Mouse (Mus musculus) erythroblast, embryonic 14.5 days (primary cell): ENCODE data around the gene Dtd1. TPM values are rescaled to one million over a fixed set of nuclear protein-coding genes. Genes with fewer than 3 reads are reported as not detected.

Experiments
- H3K27me3 ChIP-seq: 2 replicates; pipeline ENCODE4 v1.6.1; 2012; ENCODE audit warnings: inconsistent platforms; ENCODE audit not compliant: control insufficient read depth
- H3K36me3 ChIP-seq: 2 replicates; pipeline ENCODE4 v1.6.1; 2012; ENCODE audit warnings: mild to moderate bottlenecking, inconsistent platforms; ENCODE audit not compliant: control insufficient read depth
- H3K4me1 ChIP-seq: 2 replicates; pipeline ENCODE4 v1.6.1; 2012; ENCODE audit warnings: inconsistent platforms; ENCODE audit not compliant: control insufficient read depth
- H3K4me3 ChIP-seq: replicated peaks from 2 replicates; pipeline ENCODE3; 2012; ENCODE audit warnings: moderate library complexity, mild to moderate bottlenecking, inconsistent platforms
- H3K9me3 ChIP-seq: 2 replicates; pipeline ENCODE4 v1.6.1; 2012; ENCODE audit warnings: low read length, inconsistent platforms, mixed read lengths; ENCODE audit not compliant: control insufficient read depth
- GATA1 ChIP-seq: IDR thresholded peaks from 2 replicates; pipeline ENCODE4 v1.6.1; 2012; ENCODE audit warnings: low read length, inconsistent platforms, mixed read lengths
- TAL1 ChIP-seq: IDR thresholded peaks from 3 replicates; pipeline ENCODE4 v1.6.1; 2012; ENCODE audit warnings: low read length, inconsistent platforms, mixed read lengths
- polyA plus RNA-seq: library from polyadenylated mRNA; stranded (reverse); fragments of >175 nt; gene quantifications from 2 replicates; pipeline ENCODE4 v1.2.3, GENCODE M21; 2012

Dtd1 gene
- polyA plus RNA-seq, 1 experiment = 0.55 TPM

- Histone ChIP-seq H3K27me3 (no peaks in the 10 kb centered on the region), H3K4me1 (no peaks in the 10 kb centered on the region), H3K4me3 (no peak overlapping the region), H3K9me3 (no peaks in the 10 kb centered on the region), H3K36me3 (no peaks in the 10 kb centered on the region)
- no peak for TF ChIP-seq GATA1
- TF ChIP-seq TAL1 = no peak
These were observed 68.8 kb downstream of the Dtd1 start for GRCm38 (mm10) chr2:144668507-144668906.

GRCm38 (mm10) chr2:144670289-144670930 is 70.7 kb downstream of the Dtd1 start:
- Histone ChIP-seq H3K4me3 (no peak overlapping the region), H3K27me3 (no peaks in the 10 kb centered on the region), H3K4me1 (no peaks in the 10 kb centered on the region), H3K36me3 (no peaks in the 10 kb centered on the region), H3K9me3 (no peaks in the 10 kb centered on the region)
- TF ChIP-seq GATA1 (no peak), TAL1 (no peak)

- Histone ChIP-seq H3K4me3 (no peak overlapping the region), H3K9me3 (no peaks in the 10 kb centered on the region), H3K36me3 (no peaks in the 10 kb centered on the region), H3K27me3 (no peaks in the 10 kb centered on the region), H3K4me1 (no peaks in the 10 kb centered on the region)
- TF ChIP-seq GATA1 (no peak), TAL1 (no peak)
These were observed 72.7 kb downstream of the Dtd1 start for GRCm38 (mm10) chr2:144672397-144672796.

GRCm38 (mm10) chr2:144676546-144677228 is 77.0 kb downstream of the Dtd1 start:
- Histone ChIP-seq H3K36me3 (no peaks in the 10 kb centered on the region), H3K4me1 (no peaks in the 10 kb centered on the region), H3K27me3 (no peaks in the 10 kb centered on the region), H3K4me3 (no peak overlapping the region), H3K9me3 (no peaks in the 10 kb centered on the region)
- TF ChIP-seq GATA1 (no peak), TAL1 (no peak)

GRCm38 (mm10) chr2:144677229-144677571 is 77.5 kb downstream of the Dtd1 start:
- Histone ChIP-seq H3K36me3 (no peaks in the 10 kb centered on the region), H3K4me1 (no peaks in the 10 kb centered on the region), H3K9me3 (no peaks in the 10 kb centered on the region), H3K4me3 (no peak overlapping the region), H3K27me3 (no peaks in the 10 kb centered on the region)
- no peak for TF ChIP-seq TAL1
- no peak for TF ChIP-seq GATA1

GRCm38 (mm10) chr2:144678779-144679178 is 79.1 kb downstream of the Dtd1 start:
- no peaks in the 10 kb centered on the region for H3K4me1 ChIP-seq
- TF ChIP-seq TAL1 (no peak), GATA1 (no peak)

GRCm38 (mm10) chr2:144679394-144679793 is 79.7 kb downstream of the Dtd1 start:
- Histone ChIP-seq H3K36me3 (no peaks in the 10 kb centered on the region), H3K27me3 (no peaks in the 10 kb centered on the region), H3K4me3 (no peak overlapping the region), H3K4me1 (no peaks in the 10 kb centered on the region), H3K9me3 (no peaks in the 10 kb centered on the region)
- TF ChIP-seq GATA1 = no peak
- TF ChIP-seq TAL1 = no peak

More at GRCm38 (mm10) chr2:144678779-144679178, 79.1 kb downstream of the Dtd1 start:
- Histone ChIP-seq H3K36me3 (no peaks in the 10 kb centered on the region), H3K9me3 (no peaks in the 10 kb centered on the region), H3K4me3 (no peak overlapping the region), H3K27me3 (no peaks in the 10 kb centered on the region)

- H3K4me1 ChIP-seq = no peaks in the 10 kb centered on the region
- no peaks in the 10 kb centered on the region for H3K9me3 ChIP-seq
- no peak overlapping the region for H3K4me3 ChIP-seq
- TF ChIP-seq GATA1 (no peak), TAL1 (no peak)
- H3K36me3 ChIP-seq = no peaks in the 10 kb centered on the region
- H3K27me3 ChIP-seq = no peaks in the 10 kb centered on the region
These were observed 92.6 kb downstream of the Dtd1 start for GRCm38 (mm10) chr2:144692219-144692732.

- no peaks in the 10 kb centered on the region for H3K9me3 ChIP-seq
- H3K27me3 ChIP-seq = no peaks in the 10 kb centered on the region
- TF ChIP-seq TAL1 = no peak
- no peak for TF ChIP-seq GATA1
- H3K4me1 ChIP-seq = no peaks in the 10 kb centered on the region
- no peaks in the 10 kb centered on the region for H3K36me3 ChIP-seq
- no peak overlapping the region for H3K4me3 ChIP-seq
These were observed 93.1 kb downstream of the Dtd1 start for GRCm38 (mm10) chr2:144692777-144693176.

GRCm38 (mm10) chr2:144694923-144695322 is 95.2 kb downstream of the Dtd1 start:
- H3K9me3 ChIP-seq = no peaks in the 10 kb centered on the region
- no peaks in the 10 kb centered on the region for H3K27me3 ChIP-seq
- no peaks in the 10 kb centered on the region for H3K36me3 ChIP-seq
- TF ChIP-seq GATA1 (no peak), TAL1 (no peak)
- no peak overlapping the region for H3K4me3 ChIP-seq
- no peaks in the 10 kb centered on the region for H3K4me1 ChIP-seq
